Mouse (Mus musculus): ENCODE data around the gene Lypd6b. TPM values are rescaled to one million over a fixed set of nuclear protein-coding genes. Genes with fewer than 3 reads are reported as not detected.

Lypd6b gene
- polyA plus RNA-seq, 1 experiment from 2014 or later: 12.5 TPM

Other genes with a start within 250 kb of the Lypd6b start
- gene Kif5c, start 168.4 kb upstream of the Lypd6b start, polyA plus RNA-seq (2015; fragmentation: Nextera tagmentation; extraction: Ambion mirVana): 6.2 and 6.5 TPM in 2 replicates

Data from embryonic facial prominence, embryonic 15.5 days (tissue).